Mouse (Mus musculus): ENCODE measurements around the gene Bbc3.

- no peak for TF ChIP-seq MYOD1 (IDR thresholded peaks at IDR 0.05; ENCODE audit: control insufficient read depth, insufficient read length, low read depth)
- no peak for TF ChIP-seq CTCF (IDR thresholded peaks at IDR 0.05; ENCODE audit: control insufficient read depth, insufficient read depth, insufficient read length)
- no peak for TF ChIP-seq MAX (IDR thresholded peaks at IDR 0.05)
- no peak for TF ChIP-seq CEBPB (IDR thresholded peaks at IDR 0.05; ENCODE audit: low read depth)
- TF ChIP-seq USF1 (IDR thresholded peaks at IDR 0.05; ENCODE audit: low read depth), result no peak
- TF ChIP-seq MYOG (IDR thresholded peaks at IDR 0.05; ENCODE audit: control insufficient read depth, extremely low read depth, insufficient read length), result no peak
- TF ChIP-seq FOSL1 (IDR thresholded peaks at IDR 0.05; ENCODE audit: insufficient read depth, low read length, poor library complexity, severe bottlenecking), result no peak
These were observed 543 bp downstream of the Bbc3 start for GRCm38 (mm10) chr7:16308555-16309317.
